Mouse (Mus musculus): ENCODE data around the gene Artn. TPM values are rescaled to one million over a fixed set of nuclear protein-coding genes. Genes with fewer than 3 reads are reported as not detected.

The Artn gene
- polyA plus RNA-seq, 1 experiment, result 0.89 TPM

DNA sequence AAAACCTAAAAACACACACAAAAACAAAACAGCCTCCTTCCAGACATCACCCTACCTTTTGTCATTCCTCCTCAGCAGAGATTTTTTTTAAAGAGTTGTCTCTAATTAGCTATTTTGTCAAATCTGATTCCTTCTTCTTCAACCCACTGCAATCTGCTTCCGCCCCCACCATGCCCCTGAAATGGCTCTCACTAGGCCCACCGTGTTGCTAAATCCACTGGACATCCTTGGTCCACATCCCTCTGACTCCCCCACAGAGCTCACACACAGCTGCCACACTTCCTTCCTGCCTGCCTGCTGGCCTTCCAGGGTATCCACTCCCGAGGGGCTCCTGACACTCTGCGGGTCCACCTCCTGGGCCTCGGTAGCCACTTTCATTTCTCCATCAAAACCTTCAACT, 50.9 kb downstream of the Artn start:
- H3K4me3 ChIP-seq (ENCODE audit: extremely low read depth, insufficient read depth, insufficient read length), result no peak overlapping the region
- no peak overlapping the region for H3K27ac ChIP-seq (ENCODE audit: insufficient read depth, low read length)
- WGBS, result 57% methylated on average over 5 of the region's 5 CpGs

DNA sequence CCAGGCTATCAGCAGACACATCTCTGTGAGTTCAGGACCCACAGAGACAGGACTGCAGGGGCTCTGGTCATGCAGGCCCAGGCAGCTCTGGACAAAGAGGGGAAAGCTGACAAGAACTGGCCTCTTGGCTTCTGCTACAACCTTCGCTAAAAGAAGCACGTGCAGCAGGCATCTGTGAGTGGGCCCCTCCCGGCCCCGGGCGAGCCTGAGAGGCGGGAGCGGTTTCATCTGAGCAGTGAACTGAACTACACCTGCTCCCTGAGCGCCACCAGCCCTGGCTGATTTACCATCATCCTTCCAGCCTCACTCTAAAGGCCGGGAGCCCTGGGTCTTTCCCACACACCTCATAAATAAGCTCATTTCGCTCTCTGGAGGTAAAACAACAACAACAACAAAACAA, 51.3 kb downstream of the Artn start:
- 88% methylated on average over 10 of the region's 10 CpGs for WGBS
- TF ChIP-seq CTCF (IDR thresholded peaks at IDR 0.05; ENCODE audit: extremely low read depth, insufficient read depth, insufficient read length, insufficient replicate concordance) (no peak), POLR2A (IDR thresholded peaks at IDR 0.05; ENCODE audit: low read depth, low read length) (no peak)
- H3K36me3 ChIP-seq (ENCODE audit: control insufficient read depth, insufficient read depth, low read length), result no peaks in the 10 kb centered on the region

More for the DNA sequence above, 50.9 kb downstream of the Artn start:
- DNase-seq (ENCODE audit: low read depth in 1 of 2, low spot score in 2 of 2), result no peak
- Histone ChIP-seq H3K27me3 (ENCODE audit: control insufficient read depth, insufficient read depth, low read length) (peaks cover 4% of the 10 kb centered on the region; the same call in 1 of the 2 replicates), H3K4me1 (ENCODE audit: control insufficient read depth, insufficient read depth, insufficient read length) (peaks cover 3% of the 10 kb centered on the region; the same call in 1 of the 2 replicates), H3K36me3 (ENCODE audit: control insufficient read depth, insufficient read depth, low read length) (no peaks in the 10 kb centered on the region)
- TF ChIP-seq POLR2A (IDR thresholded peaks at IDR 0.05; ENCODE audit: low read depth, low read length) (no peak), CTCF (IDR thresholded peaks at IDR 0.05; ENCODE audit: extremely low read depth, insufficient read depth, insufficient read length, insufficient replicate concordance) (no peak)

More for the DNA sequence above, 51.3 kb downstream of the Artn start:
- peak in 1 of 2 experiments; percentile 31 for DNase-seq (ENCODE audit: low read depth in 1 of 2, low spot score in 2 of 2)
- H3K4me3 ChIP-seq (ENCODE audit: extremely low read depth, insufficient read depth, insufficient read length), result no peak overlapping the region
- H3K4me1 ChIP-seq (ENCODE audit: control insufficient read depth, insufficient read depth, insufficient read length), result no peaks in the 10 kb centered on the region
- no peak overlapping the region for H3K27ac ChIP-seq (ENCODE audit: insufficient read depth, low read length)
- peaks cover 4% of the 10 kb centered on the region; the same call in 1 of the 2 replicates for H3K27me3 ChIP-seq (ENCODE audit: control insufficient read depth, insufficient read depth, low read length)

Other genes with a start within 250 kb of the Artn start
- 13.9 and 16.4 TPM in 2 replicates for gene Dmap1, start 247.5 kb downstream of the Artn start, polyA plus RNA-seq (2012; rRNA removed)
- not detected in 2 replicates for gene Gm12845, start 205.4 kb downstream of the Artn start, polyA plus RNA-seq (2012; rRNA removed)
- gene Klf17, start 164.1 kb downstream of the Artn start, polyA plus RNA-seq (2012; rRNA removed), result not detected in 2 replicates
- gene Slc6a9, start 95.3 kb downstream of the Artn start, polyA plus RNA-seq (2012; rRNA removed), result 54.1 and 68.5 TPM in 2 replicates
- 0.53 and 0.92 TPM in 2 replicates for gene Ccdc24, start 57.2 kb downstream of the Artn start, polyA plus RNA-seq (2012; rRNA removed)
- 6.5 and 7.6 TPM in 2 replicates for gene B4galt2, start 46.3 kb downstream of the Artn start, polyA plus RNA-seq (2012; rRNA removed)
- 382 and 485 TPM in 2 replicates for gene Atp6v0b, start 42.4 kb downstream of the Artn start, polyA plus RNA-seq (2012; rRNA removed)
- gene Dph2, start 37.7 kb downstream of the Artn start, polyA plus RNA-seq (2012; rRNA removed), result 20.9 and 26.4 TPM in 2 replicates
- 41.7 and 47.4 TPM in 2 replicates for gene Ipo13, start 14.8 kb downstream of the Artn start, polyA plus RNA-seq (2012; rRNA removed)
- gene St3gal3, start 205.2 kb upstream of the Artn start, polyA plus RNA-seq (2012; rRNA removed), result 8.9 and 12.3 TPM in 2 replicates

Measured in spleen, adult 2 months (tissue).